Mouse (Mus musculus) E14TG2a.4 (cell line): Measurements from ENCODE around the gene Tenm3.

Source experiments
- CTCF ChIP-seq: conservative IDR thresholded peaks from 2 replicates; pipeline ENCODE4 v1.5.1; 2014; ENCODE audit warnings: low read length
- NANOG ChIP-seq: IDR thresholded peaks from 2 replicates; pipeline ENCODE4 v1.6.1; 2014; ENCODE audit warnings: borderline replicate concordance, low read length, mixed read lengths
- POU5F1 ChIP-seq: IDR thresholded peaks from 2 replicates; pipeline ENCODE4 v1.6.1; 2014; ENCODE audit warnings: low read length, borderline replicate concordance

DNA sequence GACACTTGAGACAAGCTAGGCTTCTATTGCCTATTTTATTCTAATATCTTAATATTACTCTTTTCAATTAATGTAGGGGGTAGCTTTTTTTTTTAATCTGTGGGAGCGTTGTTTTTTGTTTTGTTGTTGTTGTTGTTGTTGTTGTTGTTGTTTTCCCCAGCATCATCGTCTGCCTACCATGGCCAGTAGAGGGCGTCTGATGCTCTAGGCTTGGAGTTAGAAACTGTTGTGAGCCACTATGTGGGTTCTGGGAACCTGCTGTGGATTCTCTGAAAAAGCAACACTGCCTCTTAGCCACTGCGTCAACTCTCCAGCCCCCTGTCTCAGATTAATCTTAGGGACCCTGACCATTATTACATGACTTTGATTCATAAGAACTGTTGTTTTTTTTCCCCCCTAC lies 99.8 kb downstream of the Tenm3 start:
- peak; percentile 51 for TF ChIP-seq CTCF
- no peak for TF ChIP-seq NANOG
- TF ChIP-seq POU5F1 = no peak
